Mouse (Mus musculus) yolk sac, embryonic 10.5 days (tissue): ENCODE results near the gene Wbp1l.

Experiments
- DNase-seq: peaks from one replicate; pipeline ENCODE4 v3.0.0-alpha.2; 2017; ENCODE audit warnings: low spot score

The Wbp1l gene

DNA sequence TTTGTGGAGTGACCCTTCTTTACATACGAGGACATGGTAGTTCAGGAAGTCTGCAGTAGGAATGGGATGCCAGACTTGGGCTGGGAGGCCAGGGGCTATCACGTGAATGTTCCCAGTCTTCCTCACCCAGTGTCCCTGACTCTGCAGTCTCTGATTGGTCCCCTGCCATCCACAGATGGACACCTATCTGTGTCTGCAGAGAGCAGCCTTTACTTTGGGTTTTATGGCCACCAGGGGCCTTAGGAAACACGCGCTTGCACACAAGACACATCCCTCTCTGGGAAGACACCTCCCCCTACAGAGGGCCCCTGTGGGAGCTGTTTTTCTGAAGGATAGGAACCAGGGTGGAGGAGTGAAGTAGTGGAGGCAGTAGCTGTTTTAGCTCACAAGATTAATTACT is 62.6 kb downstream of the Wbp1l start:
- DNase-seq = no peak

DNA sequence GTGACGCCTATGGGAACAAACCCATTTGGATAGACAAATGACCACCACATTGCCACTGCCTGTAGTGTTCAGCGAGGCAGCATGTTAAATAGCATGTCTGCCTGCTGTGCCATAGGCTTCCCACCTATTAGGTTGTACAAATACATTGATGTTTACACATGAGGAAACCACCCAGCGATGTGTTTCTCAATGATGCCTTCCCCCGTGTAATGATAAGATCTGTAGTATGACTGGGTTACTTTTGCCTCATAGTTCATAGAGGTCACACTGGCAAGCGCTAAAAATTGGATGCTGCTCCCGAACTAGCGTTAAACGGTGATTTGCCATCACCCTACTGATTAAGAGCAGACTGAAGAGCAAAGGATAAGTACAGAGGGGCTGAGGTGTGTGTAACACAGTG is 63.3 kb downstream of the Wbp1l start:
- no peak for DNase-seq

DNA sequence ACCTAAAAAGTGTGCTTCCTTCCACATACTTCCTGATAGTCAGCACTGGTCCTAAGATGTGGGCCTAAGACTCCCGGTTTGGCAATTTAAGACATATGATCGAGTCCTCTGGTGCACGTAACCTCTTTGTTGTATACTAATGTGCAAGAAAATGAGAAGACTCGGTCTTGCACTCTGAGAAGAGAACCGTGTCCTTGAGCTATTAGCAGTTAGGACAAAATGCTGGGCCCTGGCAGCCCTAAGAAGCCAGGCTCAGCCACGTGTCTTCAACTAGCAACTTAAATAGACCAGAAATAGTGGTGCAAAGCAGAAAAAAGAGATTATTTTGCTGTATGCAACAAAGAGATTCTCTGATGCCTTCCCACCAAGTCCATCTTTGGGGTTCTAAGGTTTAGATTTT is 63.9 kb downstream of the Wbp1l start:
- DNase-seq = no peak

DNA sequence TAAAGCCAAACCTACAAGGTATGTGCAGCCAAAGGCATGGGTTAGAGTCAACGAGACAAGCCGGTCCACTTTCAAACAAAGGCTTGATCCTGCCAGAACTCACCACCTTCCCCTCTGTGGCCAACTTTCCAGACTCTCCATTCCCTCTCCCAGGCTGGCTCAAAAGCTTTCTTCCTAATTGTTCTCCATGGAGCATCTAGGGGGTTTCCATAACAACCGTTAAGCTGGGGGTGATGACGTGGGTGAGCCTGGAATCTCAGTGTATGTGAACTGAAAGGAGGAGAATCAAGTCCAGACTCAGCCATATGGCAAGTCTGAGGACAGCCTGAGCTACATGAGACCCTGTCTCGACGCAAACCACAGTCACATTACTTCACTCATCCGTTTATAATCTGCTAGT is 66.6 kb downstream of the Wbp1l start:
- no peak for DNase-seq

DNA sequence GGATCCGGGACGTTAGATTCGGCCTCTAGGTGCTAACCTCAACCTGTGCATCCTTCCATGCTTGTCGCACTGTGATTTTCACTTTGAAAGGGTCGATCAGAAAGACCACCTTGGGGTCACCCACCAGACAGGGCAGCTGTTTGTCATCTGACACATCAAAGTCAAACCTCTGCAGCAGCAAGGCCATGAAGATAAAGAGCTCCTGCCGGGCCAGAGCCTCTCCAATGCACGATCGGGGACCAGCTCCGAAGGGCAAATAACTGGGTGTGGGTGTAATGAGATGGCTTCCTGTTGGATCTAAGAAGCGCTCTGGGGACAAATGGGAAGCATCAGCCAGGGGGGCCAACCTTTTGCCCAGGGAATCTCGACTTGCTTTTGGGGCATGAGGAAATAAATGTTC is 68.4 kb downstream of the Wbp1l start:
- no peak for DNase-seq

DNA sequence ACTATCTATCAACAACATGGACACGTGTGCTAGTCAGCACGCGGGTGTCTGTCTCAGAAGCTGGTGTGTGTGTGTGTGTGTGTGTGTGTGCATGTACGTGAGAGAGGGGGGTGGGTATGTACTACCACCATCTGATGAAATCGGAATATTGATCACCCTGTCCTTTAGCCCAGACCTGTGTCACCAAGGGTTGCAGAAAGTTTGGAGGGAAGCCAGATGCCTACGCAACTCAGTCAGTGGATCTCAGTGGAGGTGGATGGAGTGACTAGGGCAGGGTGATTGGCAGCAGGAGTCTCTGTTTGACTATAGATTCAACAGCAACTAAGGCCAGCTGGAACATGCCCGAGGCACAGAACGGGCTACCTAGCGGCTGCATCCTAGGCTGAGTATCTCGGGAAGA is 69.4 kb downstream of the Wbp1l start:
- DNase-seq = no peak

DNA sequence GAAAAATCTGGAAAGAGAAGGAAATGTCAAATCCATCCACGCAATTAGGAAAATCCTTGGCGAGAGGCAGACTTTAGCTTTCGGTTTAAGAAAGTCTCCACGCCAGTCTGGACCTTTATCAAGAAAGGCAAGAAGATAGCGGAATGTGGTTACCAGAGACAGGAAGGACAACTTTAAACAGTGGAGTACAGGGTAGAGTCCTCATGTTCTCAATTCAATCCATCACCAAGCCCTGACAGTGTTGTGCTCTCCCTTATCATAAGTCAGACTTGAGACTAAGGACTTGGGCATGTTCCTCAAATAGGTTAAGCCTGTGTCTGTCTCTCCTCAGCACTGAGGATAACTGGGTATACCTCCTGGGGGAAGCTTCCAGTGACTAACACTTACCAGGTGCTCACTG is 70.9 kb downstream of the Wbp1l start:
- DNase-seq = no peak

DNA sequence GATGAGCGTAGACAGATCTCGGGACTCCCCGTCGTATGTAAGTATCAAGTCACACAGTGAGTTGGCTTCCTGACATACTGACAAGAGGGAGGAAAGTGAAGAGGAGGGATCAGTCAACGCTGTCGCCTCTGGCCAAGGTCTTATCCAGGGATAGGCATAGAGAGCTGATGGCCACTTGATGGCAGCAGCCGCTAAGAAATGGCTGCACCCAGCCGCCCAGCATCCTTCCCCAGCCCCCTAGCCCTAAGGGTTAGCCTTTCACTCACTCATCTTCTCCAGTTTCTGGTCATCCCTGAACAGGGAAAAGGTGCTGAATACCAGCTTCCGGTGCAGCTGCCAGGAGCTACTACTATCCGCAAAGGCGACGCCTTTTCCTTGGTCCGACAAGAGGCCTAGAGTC is 71.8 kb downstream of the Wbp1l start:
- DNase-seq = peak; percentile 60

DNA sequence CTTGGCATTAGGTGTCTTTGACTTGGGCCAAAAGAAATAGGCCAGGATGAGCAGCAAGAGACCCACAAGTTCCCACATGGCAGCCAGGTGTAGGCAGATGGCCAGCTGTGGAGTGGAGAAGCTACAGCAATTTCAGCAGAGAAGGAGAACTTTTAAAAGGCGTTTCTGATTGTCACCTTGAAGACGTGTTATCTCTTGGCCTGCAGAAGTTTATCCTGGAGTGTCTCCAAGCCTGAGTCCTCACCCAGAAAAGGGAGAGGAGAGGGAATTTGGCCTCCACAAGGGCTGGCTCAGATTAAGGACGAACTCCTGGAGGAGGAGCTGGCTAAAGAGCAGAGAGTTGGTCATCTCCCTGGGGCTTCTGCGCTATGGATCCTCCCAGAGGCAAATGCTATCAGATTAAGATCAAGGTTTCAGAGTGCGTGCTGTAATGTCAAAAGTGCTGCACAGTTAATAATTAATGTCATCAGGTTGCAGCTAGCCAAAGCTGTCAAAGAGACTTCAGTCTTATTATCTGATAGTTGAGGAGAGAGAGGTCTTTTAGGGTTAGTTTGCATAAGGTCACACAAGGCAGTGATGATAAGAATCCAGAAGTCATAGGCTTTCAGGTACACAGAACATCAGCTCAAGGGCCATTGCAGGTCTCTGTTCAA is 74.0 kb downstream of the Wbp1l start, which contains the start of gene Cyp17a1:
Gene Cyp17a1 (minus strand): TSS at position 407 of the 653 bp plus-strand sequence.
- peak; percentile 73 for DNase-seq

DNA sequence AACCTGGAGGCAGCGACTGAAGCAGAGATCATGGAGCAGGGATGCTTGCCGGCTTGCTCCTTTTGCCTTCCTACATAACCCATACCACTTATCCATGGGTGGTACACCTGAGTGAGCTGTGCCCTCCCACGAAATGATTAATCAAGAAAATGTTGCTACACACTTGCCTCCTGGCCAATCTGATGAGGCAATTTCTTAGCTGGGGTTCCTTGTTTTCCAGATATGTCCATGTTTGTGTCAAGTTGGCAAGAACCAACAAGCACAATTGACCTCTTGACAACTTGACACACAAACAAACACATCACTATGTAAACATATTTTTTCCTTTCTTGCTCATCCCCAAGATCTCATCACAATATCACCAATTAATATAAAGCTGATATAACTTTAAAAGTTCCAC is 76.8 kb downstream of the Wbp1l start:
- DNase-seq = no peak

DNA sequence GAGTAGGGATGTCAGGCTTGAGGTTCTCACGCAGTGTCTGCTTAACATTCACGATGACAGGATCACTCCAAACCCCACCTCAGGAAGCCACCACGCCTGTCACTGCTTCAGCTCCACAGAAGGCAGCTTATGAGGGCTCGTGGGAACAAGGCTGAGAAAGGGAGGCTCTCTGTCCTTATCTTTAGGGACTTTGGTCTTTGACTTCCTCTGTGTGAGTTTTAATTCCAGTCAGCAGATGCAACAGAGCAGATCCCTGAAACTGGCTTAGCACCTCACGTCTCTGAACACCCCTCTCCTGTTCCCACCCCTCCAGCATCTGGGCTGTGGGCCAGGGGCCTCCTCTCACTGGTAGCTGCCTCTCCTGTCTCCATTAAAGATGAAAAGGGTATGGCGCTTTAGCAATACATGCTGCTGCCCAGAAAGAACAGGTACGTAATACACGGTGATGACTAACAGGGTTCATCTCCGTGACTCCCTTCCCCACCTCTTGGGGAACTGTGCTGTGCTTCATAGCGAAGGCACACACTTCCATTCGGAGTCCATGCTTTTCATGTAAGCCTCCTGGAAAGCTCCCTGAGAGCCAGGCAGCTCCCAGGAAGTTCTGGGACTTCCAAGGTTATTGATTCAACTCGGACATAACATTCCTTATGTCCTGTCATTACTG is 81.0 kb downstream of the Wbp1l start:
- DNase-seq = peak; percentile 45

DNA sequence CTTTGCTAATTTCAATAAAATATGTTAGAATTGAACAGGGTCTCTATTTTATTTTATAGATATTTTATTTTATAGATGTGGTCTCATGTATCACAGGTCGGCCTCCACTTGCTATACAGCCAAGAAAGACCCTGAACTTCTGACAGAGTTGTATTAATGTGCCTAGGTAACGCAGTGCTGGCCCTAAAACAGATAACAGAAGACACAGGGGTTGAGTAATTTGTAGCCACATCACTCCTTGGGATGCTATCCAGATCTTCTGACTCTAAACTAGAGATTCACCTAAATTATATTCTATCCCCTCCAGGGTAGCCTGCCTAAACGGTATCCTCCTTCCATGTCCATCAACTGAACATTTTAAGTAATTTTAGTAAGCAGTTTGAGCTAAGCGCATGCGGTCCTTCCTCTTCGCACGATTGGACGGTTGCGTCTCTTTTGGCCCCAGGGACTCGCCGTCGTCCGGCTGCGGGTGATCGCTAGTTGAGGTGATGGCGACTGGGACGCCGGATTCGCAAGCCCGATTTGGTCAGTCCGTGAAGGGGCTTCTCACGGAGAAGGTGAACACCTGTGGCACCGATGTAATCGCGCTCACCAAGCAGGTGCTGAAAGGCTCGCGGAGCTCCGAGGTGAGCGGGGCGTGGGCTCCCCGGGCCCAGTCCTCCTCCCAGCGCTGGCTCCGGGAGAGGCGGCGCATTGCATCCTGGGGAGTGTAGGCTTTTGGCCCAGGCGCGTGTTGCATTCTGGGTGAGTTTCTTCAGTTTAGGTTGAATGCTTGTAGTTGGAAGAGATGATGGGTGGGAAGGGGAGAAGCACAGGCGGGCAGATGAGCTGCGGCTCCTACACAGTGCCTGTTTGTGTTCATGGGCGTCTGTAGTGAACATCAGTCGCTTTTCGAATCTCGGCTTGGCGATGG is 90.8 kb downstream of the Wbp1l start, which contains the start of gene Borcs7:
Gene Borcs7 (plus strand): TSS at position 447 of the 913 bp plus-strand sequence.
- peak; percentile 91 for DNase-seq

DNA sequence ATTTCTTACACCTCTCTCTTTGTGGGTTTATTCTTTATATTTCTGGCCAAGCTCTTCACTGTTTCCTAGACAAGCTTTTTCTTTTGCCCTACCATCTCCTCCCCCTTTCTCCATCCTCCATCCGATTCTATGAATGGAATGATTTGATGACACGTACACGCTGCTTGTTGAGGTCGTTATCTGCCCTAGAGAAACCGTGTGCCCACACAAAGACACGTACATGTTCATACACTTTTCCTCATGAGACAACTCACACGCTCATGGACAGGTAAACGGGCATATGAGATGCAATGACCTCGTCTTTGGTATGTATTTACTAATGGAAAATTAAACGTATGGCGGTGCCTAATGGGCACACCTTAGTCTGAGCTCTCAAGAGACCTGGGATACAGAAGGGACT is 91.5 kb downstream of the Wbp1l start:
- no peak for DNase-seq

DNA sequence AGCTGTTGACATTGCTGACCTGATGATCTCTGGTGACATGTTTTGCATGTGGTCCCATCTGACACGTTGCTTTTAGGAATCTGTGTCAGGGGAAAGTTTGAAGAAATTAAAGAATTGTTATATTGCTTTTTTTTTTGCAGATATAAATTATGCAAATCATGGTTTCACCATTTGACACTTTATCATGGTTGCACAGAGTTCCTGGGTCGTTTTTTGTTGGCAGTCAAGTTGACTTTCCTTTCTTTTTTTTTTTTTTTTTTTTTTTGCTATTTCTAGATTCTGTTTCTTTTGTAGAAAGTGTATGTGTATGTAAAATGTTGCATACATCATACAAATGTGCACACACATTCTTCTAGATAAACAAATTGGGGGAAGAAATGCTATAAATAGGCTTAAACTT is 92.2 kb downstream of the Wbp1l start:
- DNase-seq = no peak

DNA sequence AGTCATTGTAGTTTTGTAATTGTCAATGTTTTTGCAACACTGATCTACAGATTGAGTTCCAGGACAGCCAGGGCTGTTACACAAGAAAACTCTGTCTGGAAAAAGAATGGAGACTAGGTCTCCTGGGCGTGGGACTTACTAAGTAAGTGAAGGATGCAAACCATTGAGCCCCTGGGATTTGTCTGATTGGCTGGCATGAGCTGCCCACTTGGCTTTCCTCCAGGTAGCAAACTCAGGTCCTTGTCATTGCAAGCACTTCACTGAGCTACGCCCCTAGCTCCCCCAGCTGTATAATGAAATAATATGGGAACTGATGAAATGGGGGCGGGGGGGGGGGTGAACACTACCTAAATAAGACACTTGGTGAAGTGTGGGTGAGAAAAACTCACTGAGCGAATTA is 94.3 kb downstream of the Wbp1l start:
- no peak for DNase-seq

DNA sequence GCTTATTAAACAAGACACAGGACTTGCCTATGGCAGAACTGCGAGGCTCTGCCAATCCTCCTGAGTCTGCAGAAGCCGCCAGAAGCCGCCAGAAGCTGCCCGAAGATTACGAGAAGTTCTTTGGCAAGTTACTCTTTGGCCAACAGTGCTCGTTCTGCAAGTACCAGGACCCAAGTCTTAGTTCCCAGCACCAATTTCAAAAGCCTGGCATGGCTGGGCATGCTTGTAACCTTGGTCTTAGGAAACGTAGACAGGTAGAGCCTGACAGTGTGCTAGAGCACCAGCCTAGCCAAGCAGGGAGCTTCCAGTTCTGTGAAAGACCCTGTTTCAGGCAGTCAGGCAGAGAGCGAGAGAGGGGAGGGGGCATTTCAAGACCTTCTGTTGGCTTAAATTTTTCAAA is 97.6 kb downstream of the Wbp1l start:
- no peak for DNase-seq

DNA sequence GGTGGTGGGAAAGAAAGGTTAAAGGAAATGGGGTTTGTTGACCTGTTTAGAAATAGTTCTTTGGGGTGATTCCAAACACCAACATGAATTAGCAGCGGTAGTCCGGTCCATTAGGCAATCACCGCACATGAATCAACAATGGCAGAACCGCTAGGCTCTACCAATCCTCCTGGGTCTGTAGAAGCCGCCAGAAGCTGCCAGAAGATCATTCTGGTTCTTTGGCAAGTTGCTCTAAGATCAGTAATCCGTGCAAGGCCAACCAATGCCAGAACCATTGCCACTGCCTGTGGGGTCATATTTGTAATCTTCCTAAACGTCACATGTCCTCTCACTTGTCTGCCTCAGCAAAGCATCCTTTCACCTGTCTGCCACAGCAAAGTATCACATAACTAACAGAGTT is 98.1 kb downstream of the Wbp1l start:
- DNase-seq = no peak

DNA sequence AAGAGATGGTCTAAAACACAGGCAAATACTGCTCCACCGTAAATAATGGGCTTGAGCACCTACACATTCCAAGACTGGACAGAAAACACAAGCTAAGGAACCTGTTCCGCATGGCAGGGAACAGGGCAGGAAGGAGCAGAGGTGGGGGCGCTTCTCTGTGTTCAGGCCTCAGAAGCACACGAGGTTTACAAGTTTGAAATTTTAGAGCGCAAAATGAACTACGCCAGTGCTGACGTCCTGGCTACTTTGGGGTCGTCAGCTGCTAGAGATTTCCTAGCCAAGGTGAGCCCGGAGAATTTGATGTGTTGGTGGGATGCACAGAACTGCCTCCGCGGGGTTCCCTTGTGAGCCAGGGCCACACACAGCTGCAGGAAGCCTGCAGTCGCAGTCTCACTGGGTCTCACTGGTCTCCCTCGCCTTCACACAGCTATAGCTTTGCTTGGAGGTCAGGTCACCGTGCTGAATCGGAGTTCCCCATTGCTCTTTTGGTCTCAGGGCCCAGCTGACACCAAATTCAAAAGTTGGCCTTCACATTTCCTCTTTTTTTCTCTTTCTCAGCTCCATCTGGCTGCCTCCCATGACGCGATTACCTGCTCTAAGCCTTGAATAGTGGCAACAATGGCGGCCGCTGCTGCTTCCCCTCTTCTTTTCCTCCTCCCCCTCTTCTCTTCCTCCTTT is 99.1 kb downstream of the Wbp1l start:
- DNase-seq = no peak

DNA sequence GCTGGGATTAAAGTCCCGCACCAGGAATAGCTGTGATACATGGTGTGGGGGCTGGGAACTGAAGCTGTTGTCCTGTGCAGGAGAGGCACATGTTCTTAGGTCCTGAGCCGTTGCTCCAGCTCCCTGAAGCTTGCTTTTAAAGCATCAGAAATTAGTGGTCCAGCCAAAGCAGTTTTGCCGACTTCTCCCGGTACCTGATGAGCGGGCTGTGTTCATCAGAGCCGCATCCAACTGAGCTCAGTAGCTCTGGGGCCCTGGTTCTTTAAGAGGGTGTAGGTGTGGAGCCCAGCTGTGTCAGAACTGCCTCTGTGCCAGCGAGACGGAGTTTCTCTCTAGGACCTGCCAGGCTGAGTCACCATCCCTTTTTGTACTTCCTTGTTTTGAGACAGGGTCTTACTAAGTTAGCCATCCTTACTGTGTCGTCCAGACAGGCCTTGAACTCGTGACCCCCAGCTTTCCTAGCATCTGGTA is 100.2 kb downstream of the Wbp1l start:
- DNase-seq = no peak

DNA sequence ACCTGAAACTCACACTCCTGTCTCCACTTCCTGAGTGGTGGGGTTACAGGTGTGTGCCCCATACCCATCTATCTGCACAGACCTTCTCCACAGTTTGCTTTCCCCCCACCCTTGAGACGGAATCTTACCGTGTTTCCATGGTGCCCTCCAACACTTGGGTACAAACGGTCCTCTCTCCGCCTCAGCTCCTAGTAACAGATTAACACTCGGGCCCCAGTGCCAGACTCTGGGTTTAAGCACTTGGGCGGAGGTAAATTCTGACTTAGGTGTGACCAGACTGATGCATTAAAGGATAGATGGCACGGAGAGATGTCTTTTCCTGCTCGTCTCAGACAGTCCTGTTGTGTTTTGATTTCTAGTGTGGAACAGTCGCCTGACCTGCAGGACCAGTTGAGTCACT is 102.3 kb downstream of the Wbp1l start:
- DNase-seq = no peak

DNA sequence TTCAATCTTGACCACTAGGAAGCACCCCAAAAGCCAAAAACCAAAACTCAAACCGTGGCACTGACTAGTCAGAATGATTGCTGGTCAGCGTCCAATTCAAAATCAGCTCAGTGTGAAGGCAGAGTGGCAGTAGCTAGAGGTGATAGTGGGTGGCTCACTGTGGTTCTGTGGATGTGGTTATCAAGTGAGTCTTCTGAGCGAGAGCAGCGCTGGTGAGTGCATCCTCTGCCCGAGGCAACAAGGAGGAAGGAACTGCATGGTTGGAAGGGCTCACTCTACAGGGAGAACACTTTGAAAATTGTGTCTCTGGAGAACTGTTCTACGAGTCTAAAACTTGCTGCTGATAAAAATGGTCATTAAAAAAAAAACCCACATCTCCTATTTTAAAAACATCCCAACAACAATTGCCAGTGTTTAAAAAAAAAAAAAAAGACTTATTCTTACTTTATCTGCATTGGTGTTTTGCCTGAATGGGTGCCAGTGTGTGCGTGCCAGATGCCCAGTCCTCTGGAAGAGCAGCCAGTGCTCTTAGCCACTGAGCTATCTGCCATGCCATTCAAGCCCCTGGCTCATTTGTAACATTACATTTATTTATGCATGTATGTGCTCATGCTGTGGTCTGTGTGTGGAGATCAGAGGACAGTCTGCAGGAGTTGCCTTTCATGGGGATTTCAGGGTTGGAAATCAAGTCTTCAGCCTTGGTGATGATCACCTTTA is 107.1 kb downstream of the Wbp1l start:
- DNase-seq = no peak
